Mouse (Mus musculus): ENCODE measurements at regions not wholly inside any gene's neighbourhood (a gene's known extent, or its start where the extent isn't known, plus 50 kb on each side); places are given as distances from the start of the nearest gene placed in this dataset.

- Histone ChIP-seq H3K27me3 (ENCODE audit: poor library complexity, severe bottlenecking) (no peaks in the 10 kb centered on the region), H3K4me3 (no peak overlapping the region), H3K36me3 (replicated peaks) (no peaks in the 10 kb centered on the region), H3K4me1 (peaks cover 10% of the 10 kb centered on the region), H3K9me3 (no peaks in the 10 kb centered on the region), H3K27ac (no peak overlapping the region)
- WGBS = 87% methylated on average over 3 of the region's 3 CpGs
- DNase-seq (ENCODE audit: extremely low spot score, low spot score) = no peak
Measured at GRCm38 (mm10) chr14:97431221-97431620, 738.3 kb downstream of the Dach1 start.

- no peak overlapping the region for H3K27ac ChIP-seq
- H3K36me3 ChIP-seq (replicated peaks) = no peaks in the 10 kb centered on the region
- no peak overlapping the region for H3K4me3 ChIP-seq
- H3K4me1 ChIP-seq = peaks cover 9% of the 10 kb centered on the region; the same call in 1 of the 2 replicates
- no peaks in the 10 kb centered on the region for H3K27me3 ChIP-seq (ENCODE audit: poor library complexity, severe bottlenecking)
- H3K9me3 ChIP-seq = no peaks in the 10 kb centered on the region
- WGBS = 81% methylated on average over 3 of the region's 3 CpGs
- DNase-seq (ENCODE audit: extremely low spot score, low spot score) = no peak
Measured at GRCm38 (mm10) chr14:97403176-97403795, 766.3 kb downstream of the Dach1 start.

- Histone ChIP-seq H3K27me3 (ENCODE audit: poor library complexity, severe bottlenecking) (no peaks in the 10 kb centered on the region), H3K36me3 (replicated peaks) (no peaks in the 10 kb centered on the region), H3K4me3 (no peak overlapping the region), H3K9me3 (no peaks in the 10 kb centered on the region), H3K27ac (peak overlapping the region; percentile 25; the same call in 1 of the 2 replicates), H3K4me1 (peaks cover 13% of the 10 kb centered on the region)
- no peak for DNase-seq (ENCODE audit: extremely low spot score, low spot score)
- 71% methylated on average over 7 of the region's 7 CpGs for WGBS
Measured at GRCm38 (mm10) chr14:97396385-97396784, 773.2 kb downstream of the Dach1 start.

GRCm38 (mm10) chr14:97395750-97396377 lies 773.7 kb downstream of the Dach1 start:
- no peak for DNase-seq (ENCODE audit: extremely low spot score, low spot score)
- no peaks in the 10 kb centered on the region for H3K27me3 ChIP-seq (ENCODE audit: poor library complexity, severe bottlenecking)
- no peak overlapping the region for H3K4me3 ChIP-seq
- 72% methylated on average over 7 of the region's 7 CpGs for WGBS
- peaks cover 13% of the 10 kb centered on the region for H3K4me1 ChIP-seq
- peak overlapping the region; percentile 25 for H3K27ac ChIP-seq
- H3K9me3 ChIP-seq = no peaks in the 10 kb centered on the region
- H3K36me3 ChIP-seq (replicated peaks) = no peaks in the 10 kb centered on the region

GRCm38 (mm10) chr14:97389005-97389404 lies 780.6 kb downstream of the Dach1 start:
- DNase-seq (ENCODE audit: extremely low spot score, low spot score) = no peak
- H3K9me3 ChIP-seq = no peaks in the 10 kb centered on the region
- no peaks in the 10 kb centered on the region for H3K36me3 ChIP-seq (replicated peaks)
- no peaks in the 10 kb centered on the region for H3K27me3 ChIP-seq (ENCODE audit: poor library complexity, severe bottlenecking)
- H3K4me1 ChIP-seq = no peaks in the 10 kb centered on the region
- H3K27ac ChIP-seq = no peak overlapping the region
- H3K4me3 ChIP-seq = no peak overlapping the region
- WGBS = 80% methylated on average over 2 of the region's 2 CpGs

- Histone ChIP-seq H3K27me3 (ENCODE audit: poor library complexity, severe bottlenecking) (no peaks in the 10 kb centered on the region), H3K27ac (no peak overlapping the region), H3K36me3 (replicated peaks) (no peaks in the 10 kb centered on the region), H3K9me3 (no peaks in the 10 kb centered on the region), H3K4me1 (no peaks in the 10 kb centered on the region), H3K4me3 (no peak overlapping the region)
- WGBS = 85% methylated on average over 3 of the region's 3 CpGs
- DNase-seq (ENCODE audit: extremely low spot score, low spot score) = no peak
Measured at GRCm38 (mm10) chr14:97380131-97380530, 789.4 kb downstream of the Dach1 start.

GRCm38 (mm10) chr14:97356915-97357314 lies 812.6 kb downstream of the Dach1 start:
- H3K4me1 ChIP-seq = no peaks in the 10 kb centered on the region
- H3K27me3 ChIP-seq (ENCODE audit: poor library complexity, severe bottlenecking) = no peaks in the 10 kb centered on the region
- no peak overlapping the region for H3K4me3 ChIP-seq
- H3K9me3 ChIP-seq = no peaks in the 10 kb centered on the region
- WGBS = 93% methylated on average over 7 of the region's 7 CpGs
- no peaks in the 10 kb centered on the region for H3K36me3 ChIP-seq (replicated peaks)
- no peak for DNase-seq (ENCODE audit: extremely low spot score, low spot score)
- H3K27ac ChIP-seq = no peak overlapping the region

- WGBS = 85% methylated on average over 2 of the region's 2 CpGs
- H3K4me3 ChIP-seq = no peak overlapping the region
- no peak overlapping the region for H3K27ac ChIP-seq
- H3K27me3 ChIP-seq (ENCODE audit: poor library complexity, severe bottlenecking) = no peaks in the 10 kb centered on the region
- H3K9me3 ChIP-seq = no peaks in the 10 kb centered on the region
- no peaks in the 10 kb centered on the region for H3K4me1 ChIP-seq
- no peak for DNase-seq (ENCODE audit: extremely low spot score, low spot score)
- no peaks in the 10 kb centered on the region for H3K36me3 ChIP-seq (replicated peaks)
Measured at GRCm38 (mm10) chr14:97347970-97348369, 821.6 kb downstream of the Dach1 start.

GRCm38 (mm10) chr14:97331388-97331787 lies 812.5 kb upstream of the Klhl1 start:
- 7% methylated on average over 2 of the region's 2 CpGs for WGBS

GRCm38 (mm10) chr14:97329979-97330378 lies 811.1 kb upstream of the Klhl1 start:
- no peaks in the 10 kb centered on the region for H3K27me3 ChIP-seq (ENCODE audit: poor library complexity, severe bottlenecking)
- H3K4me3 ChIP-seq = no peak overlapping the region
- H3K27ac ChIP-seq = no peak overlapping the region
- DNase-seq (ENCODE audit: extremely low spot score, low spot score) = no peak
- WGBS = 82% methylated on average over 3 of the region's 3 CpGs
- H3K4me1 ChIP-seq = no peaks in the 10 kb centered on the region
- peaks cover 3% of the 10 kb centered on the region; the same call in 1 of the 2 replicates for H3K9me3 ChIP-seq
- no peaks in the 10 kb centered on the region for H3K36me3 ChIP-seq (replicated peaks)

More at GRCm38 (mm10) chr14:97331388-97331787, 812.5 kb upstream of the Klhl1 start:
- H3K36me3 ChIP-seq (replicated peaks) = no peaks in the 10 kb centered on the region
- H3K27ac ChIP-seq = no peak overlapping the region
- H3K4me1 ChIP-seq = no peaks in the 10 kb centered on the region
- H3K27me3 ChIP-seq (ENCODE audit: poor library complexity, severe bottlenecking) = no peaks in the 10 kb centered on the region
- H3K4me3 ChIP-seq = no peak overlapping the region
- DNase-seq (ENCODE audit: extremely low spot score, low spot score) = no peak
- H3K9me3 ChIP-seq = no peaks in the 10 kb centered on the region

- H3K27ac ChIP-seq = no peak overlapping the region; the same call in 1 of the 2 replicates
- WGBS = 73% methylated on average over 4 of the region's 4 CpGs
- no peak overlapping the region for H3K4me3 ChIP-seq
- H3K9me3 ChIP-seq = no peaks in the 10 kb centered on the region
- H3K27me3 ChIP-seq (ENCODE audit: poor library complexity, severe bottlenecking) = no peaks in the 10 kb centered on the region
- H3K36me3 ChIP-seq (replicated peaks) = no peaks in the 10 kb centered on the region
- H3K4me1 ChIP-seq = peaks cover 5% of the 10 kb centered on the region; the same call in 1 of the 2 replicates
- DNase-seq (ENCODE audit: extremely low spot score, low spot score) = no peak
Measured at GRCm38 (mm10) chr14:97293109-97293508, 774.2 kb upstream of the Klhl1 start.

- Histone ChIP-seq H3K36me3 (replicated peaks) (no peaks in the 10 kb centered on the region), H3K4me1 (no peaks in the 10 kb centered on the region), H3K4me3 (no peak overlapping the region), H3K27me3 (ENCODE audit: poor library complexity, severe bottlenecking) (no peaks in the 10 kb centered on the region), H3K27ac (no peak overlapping the region), H3K9me3 (no peaks in the 10 kb centered on the region)
- DNase-seq (ENCODE audit: extremely low spot score, low spot score) = no peak
Measured at GRCm38 (mm10) chr14:97287447-97287846, 768.5 kb upstream of the Klhl1 start.

- WGBS = 57% methylated on average over 3 of the region's 3 CpGs
- no peaks in the 10 kb centered on the region for H3K9me3 ChIP-seq
- no peak for DNase-seq (ENCODE audit: extremely low spot score, low spot score)
- H3K4me1 ChIP-seq = no peaks in the 10 kb centered on the region
- H3K36me3 ChIP-seq (replicated peaks) = no peaks in the 10 kb centered on the region
- H3K27me3 ChIP-seq (ENCODE audit: poor library complexity, severe bottlenecking) = no peaks in the 10 kb centered on the region
- no peak overlapping the region for H3K4me3 ChIP-seq
- H3K27ac ChIP-seq = no peak overlapping the region
Measured at GRCm38 (mm10) chr14:97258461-97258860, 739.6 kb upstream of the Klhl1 start.
